ENCODE assay signal across 8 mouse cellular contexts in genomic region chr12:55315192-55315591, GRCm38 (mm10). TPM values are rescaled to one million over a fixed set of nuclear protein-coding genes. Genes with fewer than 3 reads are reported as not detected.
DNase-seq lines count a peak whose midpoint lies in the region; ATAC-seq and TF ChIP-seq lines count a peak whose summit lies in the region.

No protein-coding gene starts in this region.

- no peak overlapping the region for H3K4me3 ChIP-seq in cortical plate, adult 2 months (ENCODE audit: insufficient read depth, low read length)
- H3K4me3 ChIP-seq in heart, adult 2 months = no peak overlapping the region

- intact Hi-C loops in heart, adult 2 months (cut with DNase I) = loop anchor here (1.0 kb wide), 1 partner anchor 184 kb away; no protein-coding TSS in a partner anchor

- peak; percentile 53 to 93 for DNase-seq in adrenal gland, adult (ENCODE audit: inconsistent age in 2 of 2, low spot score in 1 of 2)
- DNase-seq in heart, adult 2 months = peak; percentile 44 to 59
- peak; percentile 91 to 93 for DNase-seq in kidney, postnatal 25 days
- DNase-seq in lung, adult 18-20 months = peak; percentile 82 to 91
- peak; percentile 90 for DNase-seq in retina, postnatal 1 day
- DNase-seq in urinary bladder, postnatal 10 days (ENCODE audit: low spot score) = peak; percentile 24

- no peaks in the 10 kb centered on the region for H3K79me2 ChIP-seq in heart, adult 2 months (replicated peaks; ENCODE audit: control insufficient read depth, insufficient read depth, low read length)

- TF ChIP-seq CTCF in cortical plate, adult 2 months (IDR thresholded peaks at IDR 0.05; ENCODE audit: extremely low read depth, insufficient read depth, low read length) = peak; percentile 21; the same call in 1 of the 2 replicates
- TF ChIP-seq CTCF in heart, adult 2 months (IDR thresholded peaks at IDR 0.05) = peak; percentile 82

- 32% methylated on average over 5 of the region's 5 CpGs for WGBS in heart, adult 2 months

- ATAC-seq in CD4-positive, CD25-positive, alpha-beta regulatory T cell, adult 4 months = peak; percentile 96

- no peak overlapping the region for H3K27ac ChIP-seq in cortical plate, adult 2 months (ENCODE audit: insufficient read depth, low read length)
- H3K27ac ChIP-seq in heart, adult 2 months = no peak overlapping the region

- no peak for TF ChIP-seq POLR2A in cortical plate, adult 2 months (IDR thresholded peaks at IDR 0.05; ENCODE audit: extremely low read depth, insufficient read depth, low read length)
- no peak for TF ChIP-seq POLR2A in heart, adult 2 months (IDR thresholded peaks at IDR 0.05; ENCODE audit: insufficient read depth, low read depth, low read length)

- TF ChIP-seq EP300 in heart, adult 2 months (IDR thresholded peaks at IDR 0.05; ENCODE audit: insufficient read depth, low read depth, low read length) = no peak

- no peaks in the 10 kb centered on the region for H3K36me3 ChIP-seq in heart, adult 2 months (ENCODE audit: control insufficient read depth, insufficient read depth, low read length)

- H3K9ac ChIP-seq in heart, adult 2 months (ENCODE audit: low read depth, low read length) = no peak overlapping the region

- H3K27me3 ChIP-seq in heart, adult 2 months (ENCODE audit: control insufficient read depth, insufficient read depth, low read length) = no peaks in the 10 kb centered on the region

- no peaks in the 10 kb centered on the region for H3K4me1 ChIP-seq in cortical plate, adult 2 months (ENCODE audit: control insufficient read depth, insufficient read depth, low read length)
- H3K4me1 ChIP-seq in heart, adult 2 months (ENCODE audit: control insufficient read depth, insufficient read depth, low read length) = peaks cover 2% of the 10 kb centered on the region; the same call in 1 of the 2 replicates

RNA-seq across cellular contexts. Expression of gene Ppp2r3c, which starts 12.4 kb away (rescaled TPM):
- 10 to 100 TPM; 17.8 to 19.1 TPM for polyA plus RNA-seq in CD4-positive, CD25-positive, alpha-beta regulatory T cell, adult 4 months (2017; shearing (Covaris generic))
- 10.5 and 10.9 TPM in 2 replicates for polyA plus RNA-seq in cortical plate, adult 2 months (2012; rRNA removed)
- 10 to 100 TPM in 1 of 2 experiments, 1 to 10 TPM in 1; 8.0 to 11.8 TPM for total RNA-seq in heart, adult 2 months (2021)
- polyA plus RNA-seq in heart, adult 2 months (2012; rRNA removed) = 2.5 and 4.4 TPM in 2 replicates

RNA-seq across cellular contexts. Expression of gene 1110008L16Rik, which starts 15.8 kb away (rescaled TPM):
- polyA plus RNA-seq in CD4-positive, CD25-positive, alpha-beta regulatory T cell, adult 4 months (2017; shearing (Covaris generic)) = 10 to 100 TPM in 1 of 2 experiments, 1 to 10 TPM in 1; 7.2 to 11.9 TPM
- 7.0 and 7.8 TPM in 2 replicates for polyA plus RNA-seq in cortical plate, adult 2 months (2012; rRNA removed)
- 10 to 100 TPM in 1 of 2 experiments, 1 to 10 TPM in 1; 9.8 to 11.4 TPM for total RNA-seq in heart, adult 2 months (2021)
- polyA plus RNA-seq in heart, adult 2 months (2012; rRNA removed) = 4.0 and 8.5 TPM in 2 replicates

Comparison
In these comparisons a context has a peak if more than half of its experiments do, and no peak if none do; other contexts are left out.
1. DNase-seq: peak in every context shown above with its lines; median percentile 92 in kidney, postnatal 25 days; 90 in retina, postnatal 1 day; 86 in lung, adult 18-20 months; 73 in adrenal gland, adult; 52 in heart, adult 2 months; 24 in urinary bladder, postnatal 10 days.